Mouse (Mus musculus) gastrocnemius, adult 2 months (tissue): ENCODE measurements around the gene Gipc3. TPM values are rescaled to one million over a fixed set of nuclear protein-coding genes. Genes with fewer than 3 reads are reported as not detected.

Experiments used
- DNase-seq: peaks from one replicate; pipeline ENCODE4 v3.0.0; 2022
- H3K27ac ChIP-seq: fragments of 200-600 bp; 2 replicates; pipeline ENCODE4 v1.8.1; 2022; ENCODE audit warnings: mild to moderate bottlenecking
- H3K4me3 ChIP-seq: fragments of 200-600 bp; 2 replicates; pipeline ENCODE4 v1.8.1; 2022; ENCODE audit warnings: mild to moderate bottlenecking, moderate library complexity
- CTCF ChIP-seq: fragments of 200-600 bp; IDR thresholded peaks from 2 replicates; pipeline ENCODE4 v1.8.1; 2022; ENCODE audit warnings: antibody characterized with exemption, mild to moderate bottlenecking, moderate library complexity
- intact Hi-C: fragments of 180-260 bp; cut with DNase I; formaldehyde crosslinking; loops from one replicate; pipeline ENCODE4 v1.15.1; 2025
- total RNA-seq, 2 experiments: library from RNA; stranded (reverse); gene quantifications; 2 replicates each; pipeline ENCODE4 v1.2.3; 2021

Gipc3 gene
- total RNA-seq, 2 experiments from 2014 or later, result 0.69 to 1.3 TPM

- no peak for TF ChIP-seq CTCF
- intact Hi-C loops, result loop anchor here (5.0 kb wide), 1 partner anchor 59 kb away; the partner anchor contains the start of genes Pip5k1c and Tjp3
- H3K27ac ChIP-seq, result peak overlapping the region; percentile 93; the same call in 1 of the 2 replicates
- no peak overlapping the region for H3K4me3 ChIP-seq
- no peak for DNase-seq
Measured at GRCm38 (mm10) chr10:81351678-81352291, 8.7 kb upstream of the Gipc3 start.

- H3K4me3 ChIP-seq, result peak within 1 kb of the TSS; percentile 99
- peak; percentile 91 for TF ChIP-seq CTCF
- H3K27ac ChIP-seq, result peak within 1 kb of the TSS; percentile 96
- intact Hi-C loops, result loop anchor here (5.0 kb wide), 1 partner anchor 58 kb away; the partner anchor contains the start of genes Pip5k1c and Tjp3
- DNase-seq, result peak; percentile 100
Measured at GRCm38 (mm10) chr10:81350351-81351063, 7.4 kb upstream of the Gipc3 start, which contains the start of gene Hmg20b. Gene Hmg20b, minus strand, starts transcription at chr10:81350480.

GRCm38 (mm10) chr10:81349961-81350350, 6.9 kb upstream of the Gipc3 start:
- no peak for TF ChIP-seq CTCF
- no peak for DNase-seq
- Histone ChIP-seq H3K27ac (peak overlapping the region; percentile 96), H3K4me3 (peak overlapping the region; percentile 99)
- intact Hi-C loops, result loop anchor here (2.0 to 5.0 kb wide), 2 partner anchors 27 to 58 kb away; partner anchors contain the start of genes Pip5k1c and Tjp3

- TF ChIP-seq CTCF, result no peak
- intact Hi-C loops, result loop anchor here (2.0 kb wide), 1 partner anchor 26 kb away; no protein-coding TSS in a partner anchor
- Histone ChIP-seq H3K4me3 (peak overlapping the region; percentile 99), H3K27ac (peak overlapping the region; percentile 96)
- DNase-seq, result no peak
Measured at GRCm38 (mm10) chr10:81349146-81349545, 6.1 kb upstream of the Gipc3 start.

- H3K27ac ChIP-seq, result 0 out of 2 replicates have a peak overlapping the region, but pooled peaks have one; percentile 12
Measured at GRCm38 (mm10) chr10:81346453-81347067, 3.5 kb upstream of the Gipc3 start.

GRCm38 (mm10) chr10:81345162-81345534, 2.1 kb upstream of the Gipc3 start:
- Histone ChIP-seq H3K4me3 (no peak overlapping the region), H3K27ac (no peak overlapping the region)
- intact Hi-C loops, result no loop called here
- no peak for TF ChIP-seq CTCF
- DNase-seq, result no peak

More at GRCm38 (mm10) chr10:81346453-81347067, 3.5 kb upstream of the Gipc3 start:
- intact Hi-C loops, result no loop called here
- no peak for TF ChIP-seq CTCF
- H3K4me3 ChIP-seq, result peak overlapping the region; percentile 18
- no peak for DNase-seq

- H3K4me3 ChIP-seq, result no peak overlapping the region
- TF ChIP-seq CTCF, result peak; percentile 39
- no peak overlapping the region for H3K27ac ChIP-seq
- no peak for DNase-seq
- intact Hi-C loops, result no loop called here
Measured at GRCm38 (mm10) chr10:81344421-81345161, 1.5 kb upstream of the Gipc3 start.

GRCm38 (mm10) chr10:81341333-81341949, 1.6 kb downstream of the Gipc3 start:
- peak; percentile 79 for DNase-seq
- Histone ChIP-seq H3K4me3 (peak overlapping the region; percentile 22), H3K27ac (no peak overlapping the region)
- intact Hi-C loops, result loop anchor here (2.0 kb wide), 1 partner anchor 53 kb away; no protein-coding TSS in a partner anchor
- peak; percentile 90 for TF ChIP-seq CTCF

GRCm38 (mm10) chr10:81340551-81341332, 2.3 kb downstream of the Gipc3 start:
- intact Hi-C loops, result loop anchor here (2.0 kb wide), 1 partner anchor 52 kb away; no protein-coding TSS in a partner anchor
- Histone ChIP-seq H3K27ac (no peak overlapping the region), H3K4me3 (no peak overlapping the region)
- DNase-seq, result no peak
- TF ChIP-seq CTCF, result no peak

GRCm38 (mm10) chr10:81336558-81336957, 6.5 kb downstream of the Gipc3 start:
- Histone ChIP-seq H3K4me3 (no peak overlapping the region), H3K27ac (no peak overlapping the region)
- intact Hi-C loops, result no loop called here
- no peak for TF ChIP-seq CTCF
- no peak for DNase-seq
